Mouse (Mus musculus): ENCODE measurements around the gene Faap20.

- TF ChIP-seq POLR2A (IDR thresholded peaks at IDR 0.05; ENCODE audit: borderline replicate concordance, low read depth, low read length) = no peak
- no peak for TF ChIP-seq CTCF (IDR thresholded peaks at IDR 0.05; ENCODE audit: low read depth, low read length)
These were observed 56.0 kb downstream of the Faap20 start for GRCm38 (mm10) chr4:155305531-155306031.

Data from bone marrow macrophage, adult 2 months (primary cell).